Mouse (Mus musculus) MEL (cell line): ENCODE data around the gene Dnaja2.

ENCODE experiments used
- CTCF ChIP-seq, 3 experiments: IDR thresholded peaks in 2 of 3; conservative IDR thresholded peaks in 1 of 3; 2 replicates each; pipeline ENCODE4 v1.5.1; 2011 to 2012; ENCODE audit warnings: low read length in 3 of 3, low read depth in 2 of 3, mild to moderate bottlenecking in 2 of 3, improper control_type of control experiment in 1 of 3, inconsistent platforms in 1 of 3, mixed read lengths in 1 of 3, moderate library complexity in 1 of 3; ENCODE audit not compliant: control insufficient read depth in 1 of 3, insufficient read depth in 1 of 3, poor library complexity in 1 of 3, severe bottlenecking in 1 of 3
- MAX ChIP-seq: IDR thresholded peaks from 2 replicates; pipeline ENCODE4 v1.6.1; 2011; ENCODE audit warnings: low read length, improper control_type of control experiment
- NELFE ChIP-seq: IDR thresholded peaks from 2 replicates; pipeline ENCODE4 v1.6.1; 2011; ENCODE audit warnings: low read depth, low read length, improper control_type of control experiment
- POLR2AphosphoS5 ChIP-seq: IDR thresholded peaks from 2 replicates; pipeline ENCODE4 v1.6.1; 2012; ENCODE audit warnings: low read depth, borderline replicate concordance, mild to moderate bottlenecking, inconsistent platforms, low read length, moderate library complexity, mixed read lengths
- SIN3A ChIP-seq: IDR thresholded peaks from 2 replicates; pipeline ENCODE4 v1.6.1; 2012; ENCODE audit warnings: low read length, improper control_type of control experiment, inconsistent platforms
- ZMIZ1 ChIP-seq: IDR thresholded peaks from 2 replicates; pipeline ENCODE4 v1.6.1; 2012; ENCODE audit warnings: low read depth, mild to moderate bottlenecking, inconsistent platforms, low read length, improper control_type of control experiment, moderate library complexity

DNA sequence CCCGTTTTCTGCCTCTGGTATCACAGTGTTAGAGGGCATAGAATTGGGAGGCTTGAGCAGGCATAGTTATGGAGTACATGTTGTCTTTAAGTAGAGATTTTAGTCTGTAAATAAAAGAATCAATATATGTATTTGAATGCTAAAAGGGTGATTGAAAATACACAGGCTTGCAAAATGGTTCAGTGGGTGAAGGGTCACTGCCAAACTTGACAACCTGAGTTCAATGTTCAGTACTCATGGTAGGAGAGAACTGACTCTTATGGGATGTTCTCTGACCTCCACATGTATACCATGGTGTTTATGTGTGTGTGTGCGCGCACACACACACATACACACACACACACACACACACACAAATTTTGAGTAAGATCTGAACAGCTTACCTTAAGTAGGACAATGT is 22.5 kb upstream of the Dnaja2 start:
- TF ChIP-seq CTCF (IDR thresholded peaks at IDR 0.05 in 2 of 3, conservative IDR thresholded peaks at IDR 0.05 in 1 of 3; ENCODE audit: control insufficient read depth in 1 of 3, insufficient read depth in 1 of 3, low read depth in 2 of 3, low read length in 3 of 3, poor library complexity in 1 of 3, severe bottlenecking in 1 of 3) (no peak), MAX (no peak), SIN3A (no peak), NELFE (no peak), ZMIZ1 (no peak), POLR2AphosphoS5 (no peak)
